Mouse (Mus musculus) gastrocnemius, postnatal 10 days (tissue): ENCODE results near the gene Tmem170b. TPM values are rescaled to one million over a fixed set of nuclear protein-coding genes. Genes with fewer than 3 reads are reported as not detected.

Experiments
- DNase-seq: peaks from one replicate; pipeline ENCODE4 v3.0.0; 2021; ENCODE audit warnings: mixed read lengths
- total RNA-seq, 2 experiments: library from RNA; stranded (reverse); gene quantifications; 2 replicates each; pipeline ENCODE4 v1.2.3; 2021

Tmem170b gene
- total RNA-seq, 2 experiments from 2014 or later: 21.6 to 24.5 TPM

GRCm38 (mm10) chr13:41614539-41614938, 8.8 kb downstream of the Tmem170b start:
- DNase-seq: no peak

- DNase-seq: no peak
Measured at GRCm38 (mm10) chr13:41614982-41615381, 9.3 kb downstream of the Tmem170b start.

GRCm38 (mm10) chr13:41619470-41619869, 13.8 kb downstream of the Tmem170b start:
- no peak for DNase-seq

GRCm38 (mm10) chr13:41620132-41620531, 14.4 kb downstream of the Tmem170b start:
- DNase-seq: no peak

- DNase-seq: no peak
Measured at GRCm38 (mm10) chr13:41624123-41624522, 18.4 kb downstream of the Tmem170b start.

GRCm38 (mm10) chr13:41625248-41625647, 19.5 kb downstream of the Tmem170b start:
- no peak for DNase-seq

GRCm38 (mm10) chr13:41627277-41627916, 21.7 kb downstream of the Tmem170b start:
- DNase-seq: no peak

- DNase-seq: peak; percentile 76
Measured at GRCm38 (mm10) chr13:41634401-41634818, 28.7 kb downstream of the Tmem170b start.

- DNase-seq: no peak
Measured at GRCm38 (mm10) chr13:41638083-41638482, 32.4 kb downstream of the Tmem170b start.

GRCm38 (mm10) chr13:41642851-41643250, 37.1 kb downstream of the Tmem170b start:
- DNase-seq: peak; percentile 61

- DNase-seq: peak; percentile 20
Measured at GRCm38 (mm10) chr13:41643798-41644197, 38.1 kb downstream of the Tmem170b start.

GRCm38 (mm10) chr13:41644591-41645482, 39.1 kb downstream of the Tmem170b start:
- DNase-seq: no peak

- no peak for DNase-seq
Measured at GRCm38 (mm10) chr13:41645483-41645859, 39.8 kb downstream of the Tmem170b start.

- DNase-seq: no peak
Measured at GRCm38 (mm10) chr13:41647976-41648375, 42.3 kb downstream of the Tmem170b start.

- no peak for DNase-seq
Measured at GRCm38 (mm10) chr13:41650665-41651064, 45.0 kb downstream of the Tmem170b start.

- no peak for DNase-seq
Measured at GRCm38 (mm10) chr13:41653791-41654190, 48.1 kb downstream of the Tmem170b start.

GRCm38 (mm10) chr13:41655576-41656090, 49.9 kb downstream of the Tmem170b start:
- DNase-seq: no peak

- no peak for DNase-seq
Measured at GRCm38 (mm10) chr13:41660052-41660793, 54.5 kb downstream of the Tmem170b start.

GRCm38 (mm10) chr13:41661116-41661515, 55.4 kb downstream of the Tmem170b start:
- no peak for DNase-seq

- peak; percentile 44 for DNase-seq
Measured at GRCm38 (mm10) chr13:41662401-41663070, 56.8 kb downstream of the Tmem170b start.

GRCm38 (mm10) chr13:41663501-41664195, 57.9 kb downstream of the Tmem170b start:
- DNase-seq: no peak
